Mouse (Mus musculus): ENCODE measurements around the gene Magi2.

DNA sequence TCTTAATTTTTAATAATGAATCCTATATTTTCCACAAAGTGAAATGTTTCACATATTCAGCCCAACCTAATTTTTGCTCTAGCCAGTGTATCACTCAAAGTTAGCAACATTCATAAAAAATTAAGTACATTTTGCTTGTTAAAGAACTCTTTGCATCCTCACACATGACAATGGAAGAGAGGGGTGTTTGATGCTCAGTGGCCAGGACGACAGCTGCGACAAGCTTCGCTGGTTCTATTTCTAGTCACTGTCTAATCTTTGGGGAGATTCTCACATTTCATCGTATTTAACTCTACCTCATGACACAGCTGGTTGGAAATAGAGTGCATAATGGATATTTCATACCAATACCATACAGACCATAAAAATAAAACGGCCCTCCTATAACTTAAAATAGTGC is 1379.7 kb downstream of the Magi2 start:
- TF ChIP-seq POLR2A (IDR thresholded peaks at IDR 0.05; ENCODE audit: low read depth, low read length) (no peak), CTCF (IDR thresholded peaks at IDR 0.05; ENCODE audit: extremely low read depth, insufficient read length, insufficient replicate concordance, low read depth, low read length) (no peak)
